Mouse (Mus musculus): Measurements from ENCODE around the gene Jph2. TPM values are rescaled to one million over a fixed set of nuclear protein-coding genes. Genes with fewer than 3 reads are reported as not detected.

Jph2 gene
- polyA plus RNA-seq, 1 experiment from 2014 or later = 0.42 TPM

DNA sequence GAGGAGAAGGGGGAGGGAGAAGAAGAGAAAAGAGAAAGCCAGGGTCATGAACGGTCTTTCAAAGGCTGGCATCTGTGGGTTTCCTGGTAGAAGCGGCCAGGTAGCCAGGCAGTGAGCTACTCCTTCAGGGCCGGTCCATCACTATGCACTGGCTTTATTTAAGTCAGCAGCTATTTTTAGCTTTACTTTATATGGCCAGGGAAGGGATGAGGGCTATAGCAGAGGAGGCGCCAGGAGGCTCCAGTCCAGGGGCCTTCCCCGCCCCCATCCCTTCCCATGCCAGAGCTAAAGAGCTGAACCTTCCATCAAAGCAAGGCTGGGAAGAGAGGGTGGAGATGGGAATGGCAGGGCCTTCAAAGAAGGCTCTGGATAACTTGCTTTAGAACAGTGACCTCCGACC is 5.4 kb downstream of the Jph2 start:
- DNase-seq (ENCODE audit: low spot score) (no peak), ATAC-seq (replicated peaks; ENCODE audit: insufficient number of reproducible peaks, low FRiP score, low TSS enrichment, low read depth) (no peak)
- Histone ChIP-seq H3K9me3 (replicated peaks; ENCODE audit: control insufficient read depth, low read length) (no peaks in the 10 kb centered on the region), H3K4me3 (ENCODE audit: low read depth, low read length) (no peak overlapping the region), H3K27ac (replicated peaks; ENCODE audit: low read depth, low read length) (no peak overlapping the region), H3K4me1 (ENCODE audit: control insufficient read depth, insufficient read depth, low read length) (no peaks in the 10 kb centered on the region), H3K4me2 (ENCODE audit: low read depth, low read length) (no peak overlapping the region), H3K27me3 (ENCODE audit: control insufficient read depth, insufficient read depth, low read length) (no peaks in the 10 kb centered on the region), H3K36me3 (replicated peaks; ENCODE audit: control insufficient read depth, insufficient read depth, low read depth, low read length) (no peaks in the 10 kb centered on the region), H3K9ac (replicated peaks; ENCODE audit: low read length) (no peak overlapping the region)
- 87% methylated on average over 6 of the region's 6 CpGs for WGBS

DNA sequence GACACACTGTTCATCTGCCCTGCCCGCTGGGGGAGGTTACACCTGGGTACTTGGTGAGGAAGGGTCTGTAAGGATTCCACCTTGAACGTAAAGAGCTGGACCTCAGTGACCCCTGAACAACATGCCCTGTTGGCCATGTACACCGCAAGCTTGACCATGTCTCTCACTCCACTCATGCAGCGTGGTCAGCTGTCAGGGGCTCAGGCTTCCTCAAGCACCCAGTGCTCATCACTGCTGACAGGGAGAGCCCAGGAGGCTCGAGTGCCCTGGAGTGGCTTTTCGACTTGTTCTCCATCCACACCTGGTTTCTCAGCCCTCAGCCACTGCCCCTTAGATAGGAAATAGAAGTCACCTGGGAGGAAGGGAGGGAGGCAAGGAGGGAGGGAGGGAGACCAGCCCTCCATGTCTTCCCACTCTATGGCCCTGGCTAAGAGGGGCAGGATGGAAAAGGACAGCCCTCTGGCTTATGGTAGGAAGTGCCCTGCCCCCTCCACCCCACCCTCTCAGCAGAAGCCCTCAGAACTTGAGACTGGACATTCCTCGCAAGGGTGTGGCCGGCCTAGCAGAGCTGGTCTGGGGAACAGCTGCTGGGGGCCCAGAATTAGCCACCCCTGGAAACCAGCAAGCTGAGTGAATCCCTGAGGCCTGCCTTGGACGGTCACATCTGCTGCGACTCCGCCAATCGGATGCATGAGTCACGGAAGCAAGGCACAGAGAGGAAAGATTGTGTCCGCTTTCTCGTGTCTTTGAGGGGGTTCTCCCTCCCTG is 11.2 kb downstream of the Jph2 start:
- WGBS = 72% methylated on average over 15 of the region's 15 CpGs
- DNase-seq (ENCODE audit: low spot score) (no peak), ATAC-seq (replicated peaks; ENCODE audit: insufficient number of reproducible peaks, low FRiP score, low TSS enrichment, low read depth) (no peak; the same call in 1 of the 2 replicates)
- Histone ChIP-seq H3K27ac (replicated peaks; ENCODE audit: low read depth, low read length) (no peak overlapping the region), H3K4me3 (ENCODE audit: low read depth, low read length) (no peak overlapping the region), H3K27me3 (ENCODE audit: control insufficient read depth, insufficient read depth, low read length) (no peaks in the 10 kb centered on the region), H3K4me1 (ENCODE audit: control insufficient read depth, insufficient read depth, low read length) (no peaks in the 10 kb centered on the region), H3K36me3 (replicated peaks; ENCODE audit: control insufficient read depth, insufficient read depth, low read depth, low read length) (no peaks in the 10 kb centered on the region), H3K9me3 (replicated peaks; ENCODE audit: control insufficient read depth, low read length) (no peaks in the 10 kb centered on the region), H3K4me2 (ENCODE audit: low read depth, low read length) (no peak overlapping the region), H3K9ac (replicated peaks; ENCODE audit: low read length) (no peak overlapping the region)

DNA sequence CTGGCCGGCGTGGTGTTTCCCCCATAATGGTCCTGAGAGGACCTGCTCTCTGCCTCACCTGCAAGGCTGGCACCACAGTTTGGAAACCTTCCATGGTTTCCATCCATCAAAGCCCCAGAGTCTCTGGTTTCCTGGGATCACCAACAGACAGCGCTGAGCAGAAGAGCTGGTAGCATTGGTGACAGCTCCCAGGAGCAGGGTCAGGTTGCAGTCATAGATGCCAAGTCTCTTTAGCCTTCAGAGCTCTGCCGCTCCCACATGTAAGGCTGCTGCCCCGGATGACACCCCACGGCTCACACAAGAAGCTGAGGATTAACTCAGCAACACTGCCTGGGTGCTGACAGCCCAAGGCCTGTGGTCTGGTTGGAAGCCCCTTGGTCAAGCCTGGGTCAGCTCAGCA is 12.7 kb downstream of the Jph2 start:
- WGBS = 82% methylated on average over 6 of the region's 6 CpGs

DNA sequence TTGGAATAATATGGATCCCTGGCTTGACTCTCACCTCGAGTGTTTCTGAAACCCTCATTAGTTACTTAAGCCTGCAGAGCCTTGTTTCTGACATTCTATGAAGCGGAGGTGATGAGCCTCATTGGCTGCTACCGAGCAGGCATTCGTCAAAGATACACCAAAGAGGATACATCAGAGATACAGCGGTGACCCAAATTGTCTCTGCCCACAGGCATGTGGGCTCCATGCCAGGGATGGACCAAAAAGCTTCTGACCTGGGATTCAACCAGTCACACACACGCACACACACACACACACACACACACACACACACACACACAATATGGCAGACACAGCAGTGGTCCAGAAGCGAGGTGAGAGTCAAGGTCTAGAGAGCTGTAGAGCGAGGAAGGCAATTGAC is 16.5 kb downstream of the Jph2 start:
- H3K27ac ChIP-seq (replicated peaks; ENCODE audit: low read depth, low read length) = no peak overlapping the region
- H3K9ac ChIP-seq (replicated peaks; ENCODE audit: low read length) = no peak overlapping the region
- H3K9me3 ChIP-seq (replicated peaks; ENCODE audit: control insufficient read depth, low read length) = no peaks in the 10 kb centered on the region
- H3K4me2 ChIP-seq (ENCODE audit: low read depth, low read length) = no peak overlapping the region
- no peak for ATAC-seq (replicated peaks; ENCODE audit: insufficient number of reproducible peaks, low FRiP score, low TSS enrichment, low read depth)
- H3K4me1 ChIP-seq (ENCODE audit: control insufficient read depth, insufficient read depth, low read length) = no peaks in the 10 kb centered on the region
- DNase-seq (ENCODE audit: low spot score) = no peak
- no peaks in the 10 kb centered on the region for H3K36me3 ChIP-seq (replicated peaks; ENCODE audit: control insufficient read depth, insufficient read depth, low read depth, low read length)
- H3K4me3 ChIP-seq (ENCODE audit: low read depth, low read length) = no peak overlapping the region
- 88% methylated on average over 8 of the region's 8 CpGs for WGBS
- peaks cover 7% of the 10 kb centered on the region for H3K27me3 ChIP-seq (ENCODE audit: control insufficient read depth, insufficient read depth, low read length)

More for the DNA sequence above, 12.7 kb downstream of the Jph2 start:
- no peaks in the 10 kb centered on the region for H3K4me1 ChIP-seq (ENCODE audit: control insufficient read depth, insufficient read depth, low read length)
- no peak overlapping the region for H3K9ac ChIP-seq (replicated peaks; ENCODE audit: low read length)
- no peaks in the 10 kb centered on the region for H3K27me3 ChIP-seq (ENCODE audit: control insufficient read depth, insufficient read depth, low read length)
- H3K9me3 ChIP-seq (replicated peaks; ENCODE audit: control insufficient read depth, low read length) = no peaks in the 10 kb centered on the region
- no peak overlapping the region for H3K27ac ChIP-seq (replicated peaks; ENCODE audit: low read depth, low read length)
- ATAC-seq (replicated peaks; ENCODE audit: insufficient number of reproducible peaks, low FRiP score, low TSS enrichment, low read depth) = no peak
- no peak for DNase-seq (ENCODE audit: low spot score)
- H3K4me2 ChIP-seq (ENCODE audit: low read depth, low read length) = no peak overlapping the region
- no peaks in the 10 kb centered on the region for H3K36me3 ChIP-seq (replicated peaks; ENCODE audit: control insufficient read depth, insufficient read depth, low read depth, low read length)
- no peak overlapping the region for H3K4me3 ChIP-seq (ENCODE audit: low read depth, low read length)

DNA sequence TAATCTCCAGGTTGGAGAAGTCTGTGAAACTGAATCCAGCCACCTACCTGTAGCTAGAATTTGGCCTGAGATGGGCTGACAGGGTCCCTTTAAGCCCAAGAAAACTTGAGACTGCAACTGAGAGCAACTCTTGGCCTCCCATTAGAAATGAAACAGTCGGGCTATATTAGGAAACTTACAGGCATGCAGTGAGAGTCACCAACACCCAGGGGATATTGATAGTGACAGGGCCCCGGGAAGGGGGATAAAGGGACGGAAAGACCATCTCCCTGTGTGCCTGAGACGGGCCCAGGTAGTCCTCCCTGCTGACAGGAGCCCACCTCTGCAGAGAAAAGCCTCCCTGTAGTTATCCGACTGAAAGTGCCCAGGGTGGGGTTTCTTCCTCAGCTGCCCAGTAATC is 18.4 kb downstream of the Jph2 start:
- peaks cover 2% of the 10 kb centered on the region; the same call in 1 of the 2 replicates for H3K4me1 ChIP-seq (ENCODE audit: control insufficient read depth, insufficient read depth, low read length)
- WGBS = 78% methylated on average over 5 of the region's 5 CpGs
- H3K27me3 ChIP-seq (ENCODE audit: control insufficient read depth, insufficient read depth, low read length) = peaks cover 22% of the 10 kb centered on the region
- H3K4me2 ChIP-seq (ENCODE audit: low read depth, low read length) = no peak overlapping the region
- ATAC-seq (replicated peaks; ENCODE audit: insufficient number of reproducible peaks, low FRiP score, low TSS enrichment, low read depth) = no peak
- H3K4me3 ChIP-seq (ENCODE audit: low read depth, low read length) = no peak overlapping the region
- no peaks in the 10 kb centered on the region for H3K36me3 ChIP-seq (replicated peaks; ENCODE audit: control insufficient read depth, insufficient read depth, low read depth, low read length)
- H3K9me3 ChIP-seq (replicated peaks; ENCODE audit: control insufficient read depth, low read length) = no peaks in the 10 kb centered on the region
- no peak for DNase-seq (ENCODE audit: low spot score)
- H3K9ac ChIP-seq (replicated peaks; ENCODE audit: low read length) = no peak overlapping the region
- H3K27ac ChIP-seq (replicated peaks; ENCODE audit: low read depth, low read length) = no peak overlapping the region

DNA sequence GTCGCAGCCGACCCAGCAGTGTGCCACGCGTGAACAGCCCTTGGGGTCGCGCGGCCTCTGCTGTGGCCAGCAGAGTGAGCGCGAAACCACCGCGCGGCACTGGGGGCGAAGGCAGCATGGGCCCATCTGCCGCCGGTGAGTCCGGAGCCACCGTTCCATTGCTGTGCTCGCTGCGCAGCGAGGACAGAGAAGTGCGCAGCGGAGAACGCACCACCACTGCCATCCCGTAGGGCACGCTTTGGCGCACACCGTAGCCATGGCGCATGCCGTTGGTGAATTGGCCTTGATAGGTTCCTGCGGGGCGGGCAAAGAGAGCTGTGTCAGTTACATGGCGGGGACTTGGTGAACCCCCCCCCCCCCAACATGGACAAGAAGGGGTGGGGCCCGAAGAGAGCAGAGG is 21.7 kb downstream of the Jph2 start:
- H3K27me3 ChIP-seq (ENCODE audit: control insufficient read depth, insufficient read depth, low read length) = peaks cover 22% of the 10 kb centered on the region
- DNase-seq (ENCODE audit: low spot score) (no peak), ATAC-seq (replicated peaks; ENCODE audit: insufficient number of reproducible peaks, low FRiP score, low TSS enrichment, low read depth) (no peak)
- H3K36me3 ChIP-seq (replicated peaks; ENCODE audit: control insufficient read depth, insufficient read depth, low read depth, low read length) = no peaks in the 10 kb centered on the region
- no peak overlapping the region for H3K4me3 ChIP-seq (ENCODE audit: low read depth, low read length)
- no peaks in the 10 kb centered on the region for H3K9me3 ChIP-seq (replicated peaks; ENCODE audit: control insufficient read depth, low read length)
- H3K4me1 ChIP-seq (ENCODE audit: control insufficient read depth, insufficient read depth, low read length) = peaks cover 2% of the 10 kb centered on the region; the same call in 1 of the 2 replicates
- H3K4me2 ChIP-seq (ENCODE audit: low read depth, low read length) = no peak overlapping the region; the same call in 1 of the 2 replicates
- H3K27ac ChIP-seq (replicated peaks; ENCODE audit: low read depth, low read length) = no peak overlapping the region
- no peak overlapping the region for H3K9ac ChIP-seq (replicated peaks; ENCODE audit: low read length)
- WGBS = 35% methylated on average over 33 of the region's 33 CpGs

DNA sequence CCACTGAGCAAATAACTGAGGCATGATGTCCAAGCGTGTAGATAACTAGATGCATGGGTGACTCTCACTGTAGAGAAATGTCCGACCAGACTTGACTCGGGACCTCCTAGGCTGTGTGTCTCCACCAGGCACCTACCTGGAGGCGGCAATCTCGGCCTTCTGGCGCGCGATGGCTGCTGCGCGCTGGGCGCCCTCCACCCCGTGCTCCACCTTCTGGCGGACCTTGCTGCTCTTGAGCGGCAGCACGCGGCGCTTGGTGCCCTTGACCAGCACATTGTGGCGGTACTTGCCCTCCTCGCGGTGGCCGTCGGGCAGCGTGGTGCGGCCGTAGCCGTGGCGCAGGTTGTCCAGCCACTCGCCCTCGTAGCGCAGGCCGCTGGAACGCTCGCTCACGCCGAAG is 22.3 kb downstream of the Jph2 start:
- Histone ChIP-seq H3K36me3 (replicated peaks; ENCODE audit: control insufficient read depth, insufficient read depth, low read depth, low read length) (no peaks in the 10 kb centered on the region), H3K4me1 (ENCODE audit: control insufficient read depth, insufficient read depth, low read length) (peaks cover 2% of the 10 kb centered on the region; the same call in 1 of the 2 replicates), H3K9ac (replicated peaks; ENCODE audit: low read length) (no peak overlapping the region), H3K27me3 (ENCODE audit: control insufficient read depth, insufficient read depth, low read length) (peaks cover 22% of the 10 kb centered on the region), H3K27ac (replicated peaks; ENCODE audit: low read depth, low read length) (no peak overlapping the region), H3K4me3 (ENCODE audit: low read depth, low read length) (no peak overlapping the region), H3K9me3 (replicated peaks; ENCODE audit: control insufficient read depth, low read length) (no peaks in the 10 kb centered on the region), H3K4me2 (ENCODE audit: low read depth, low read length) (no peak overlapping the region; the same call in 1 of the 2 replicates)
- 40% methylated on average over 35 of the region's 35 CpGs for WGBS
- DNase-seq (ENCODE audit: low spot score) (no peak), ATAC-seq (replicated peaks; ENCODE audit: insufficient number of reproducible peaks, low FRiP score, low TSS enrichment, low read depth) (no peak)

DNA sequence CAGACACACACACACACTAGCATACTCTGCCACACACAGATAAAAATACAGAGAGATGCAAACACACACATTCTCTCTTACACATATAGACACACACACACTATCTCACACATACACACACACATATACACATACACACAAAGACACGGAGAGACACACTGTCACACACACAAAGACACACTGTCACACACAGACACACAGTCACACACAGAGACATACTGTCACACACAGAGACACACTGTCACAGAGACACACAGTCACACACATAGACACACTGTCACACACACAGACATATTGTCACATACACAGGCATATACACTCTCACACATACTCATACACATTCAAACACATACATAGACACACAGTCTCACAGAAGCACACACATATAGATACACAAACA is 25.2 kb downstream of the Jph2 start:
- Histone ChIP-seq H3K27me3 (ENCODE audit: control insufficient read depth, insufficient read depth, low read length) (peaks cover 22% of the 10 kb centered on the region), H3K9ac (replicated peaks; ENCODE audit: low read length) (no peak overlapping the region), H3K9me3 (replicated peaks; ENCODE audit: control insufficient read depth, low read length) (no peaks in the 10 kb centered on the region), H3K4me1 (ENCODE audit: control insufficient read depth, insufficient read depth, low read length) (peaks cover 2% of the 10 kb centered on the region; the same call in 1 of the 2 replicates), H3K4me2 (ENCODE audit: low read depth, low read length) (no peak overlapping the region), H3K4me3 (ENCODE audit: low read depth, low read length) (no peak overlapping the region), H3K27ac (replicated peaks; ENCODE audit: low read depth, low read length) (no peak overlapping the region), H3K36me3 (replicated peaks; ENCODE audit: control insufficient read depth, insufficient read depth, low read depth, low read length) (no peaks in the 10 kb centered on the region)
- no peak for DNase-seq (ENCODE audit: low spot score)
- 61% methylated on average over 1 of the region's 1 CpGs for WGBS
- no peak for ATAC-seq (replicated peaks; ENCODE audit: insufficient number of reproducible peaks, low FRiP score, low TSS enrichment, low read depth)
